Mouse (Mus musculus) left cerebral cortex, postnatal 14 days (tissue): ENCODE results near the gene Egfem1. TPM values are rescaled to one million over a fixed set of nuclear protein-coding genes. Genes with fewer than 3 reads are reported as not detected.

ENCODE experiments used
- DNase-seq, 2 experiments: peaks; one replicate each; pipeline ENCODE4 v3.0.0; 2021 to 2022; ENCODE audit warnings: low spot score in 2 of 2, mixed read lengths in 1 of 2
- intact Hi-C: fragments of 180-260 bp; cut with DNase I; formaldehyde crosslinking; loops from one replicate; pipeline ENCODE4 v1.15.1; 2025
- total RNA-seq, 2 experiments: library from RNA; stranded (reverse); gene quantifications; 2 replicates each; pipeline ENCODE4 v1.2.3; 2021

The Egfem1 gene
- total RNA-seq, 2 experiments from 2014 or later, result 12.1 to 14.1 TPM

DNA sequence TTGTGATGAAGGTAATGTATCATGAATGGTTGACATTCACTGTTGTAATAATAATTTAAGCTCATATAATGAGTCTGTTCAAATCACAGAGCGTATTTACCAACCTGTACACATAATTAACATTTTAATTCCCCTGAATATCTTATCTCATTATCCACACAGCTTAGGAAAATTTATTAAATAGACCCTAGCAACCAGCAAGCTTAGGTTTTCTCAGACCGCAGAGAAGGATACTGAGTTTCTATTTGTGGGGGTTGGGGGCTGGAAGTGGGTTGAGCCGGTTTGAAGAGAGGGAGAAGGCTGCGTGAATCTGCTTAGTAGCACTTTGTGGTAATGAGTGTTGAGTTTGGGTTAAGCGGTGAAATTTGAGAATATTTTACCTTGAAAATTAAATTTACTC, 154.7 kb downstream of the Egfem1 start:
- DNase-seq, result no peak
- intact Hi-C loops, result no loop called here

DNA sequence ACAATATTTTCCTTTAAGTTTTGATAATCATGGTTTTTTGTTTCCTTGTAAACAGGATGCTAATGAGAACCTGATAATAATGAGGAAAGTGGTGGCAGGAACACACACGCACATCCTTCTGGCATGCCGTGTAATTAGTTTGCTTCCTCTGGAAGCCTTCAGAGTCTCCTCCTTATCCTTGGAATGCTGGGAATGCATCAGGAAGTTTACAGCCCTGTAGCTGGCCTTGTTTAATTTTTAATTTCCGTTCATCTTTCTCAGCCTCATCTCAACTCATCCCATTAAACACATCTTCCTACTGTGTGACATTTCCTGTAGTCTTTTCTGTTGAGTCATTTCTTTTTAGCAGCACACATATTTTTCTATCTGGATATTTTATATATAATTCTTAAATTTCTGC, 161.8 kb downstream of the Egfem1 start:
- no peak for DNase-seq
- intact Hi-C loops, result no loop called here

DNA sequence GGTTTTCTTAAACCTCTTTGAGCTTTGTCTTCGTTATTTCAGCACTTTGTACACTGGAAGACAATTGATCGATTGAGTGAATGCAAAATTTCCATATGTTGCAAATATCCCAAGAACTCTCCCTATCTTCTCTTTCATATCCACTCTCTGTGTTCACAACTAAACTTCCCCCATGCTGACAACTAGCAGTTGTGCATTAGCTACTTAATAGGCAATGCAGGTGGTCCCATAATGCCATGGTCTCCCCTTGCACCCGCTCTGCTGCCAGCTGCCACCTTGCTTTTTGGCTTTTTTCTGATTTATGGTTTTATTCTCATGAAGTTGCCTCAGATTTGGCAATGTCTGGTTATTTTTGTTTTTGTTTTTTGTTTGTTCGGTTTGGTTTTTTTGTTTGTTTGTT, 209.8 kb downstream of the Egfem1 start:
- DNase-seq, result no peak
- intact Hi-C loops, result no loop called here

DNA sequence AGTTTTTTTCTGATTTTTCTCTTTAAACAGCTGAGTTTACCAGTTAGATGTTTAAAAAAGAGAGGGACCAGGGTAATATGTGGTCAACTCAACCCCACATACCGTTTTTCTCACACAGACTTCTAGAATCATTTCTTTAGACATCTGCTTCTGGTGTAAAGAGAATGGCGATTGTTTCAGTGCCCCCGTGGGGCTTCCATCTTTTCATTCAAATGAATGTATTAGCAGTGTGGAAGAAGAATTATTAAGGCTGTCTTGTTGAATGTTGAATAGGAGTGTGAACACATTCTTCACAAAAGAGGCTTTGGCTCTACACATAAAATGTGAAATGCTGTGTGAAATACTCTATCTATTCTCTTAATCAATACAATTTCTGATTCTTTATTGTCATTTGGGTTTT, 210.4 kb downstream of the Egfem1 start:
- no peak for DNase-seq
- intact Hi-C loops, result no loop called here

DNA sequence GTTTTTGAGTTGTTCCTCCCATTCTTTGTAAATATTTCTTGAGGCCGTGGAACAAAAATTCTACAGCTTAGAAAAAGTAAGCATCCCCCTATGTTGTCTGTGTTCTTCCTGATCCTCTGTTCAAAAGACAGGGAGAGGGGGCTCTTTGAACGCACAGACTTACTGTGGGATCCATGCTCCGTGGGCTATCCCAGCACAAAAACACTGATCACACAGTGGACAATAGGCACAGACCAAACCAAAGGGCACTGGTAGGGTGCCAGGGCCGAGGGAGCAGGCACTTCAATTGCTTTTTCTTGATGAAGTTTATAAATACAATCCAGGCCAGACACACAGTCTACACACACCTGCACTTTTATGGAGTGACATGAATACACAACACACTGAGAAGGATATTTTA, 211.4 kb downstream of the Egfem1 start:
- intact Hi-C loops, result no loop called here
- no peak for DNase-seq

DNA sequence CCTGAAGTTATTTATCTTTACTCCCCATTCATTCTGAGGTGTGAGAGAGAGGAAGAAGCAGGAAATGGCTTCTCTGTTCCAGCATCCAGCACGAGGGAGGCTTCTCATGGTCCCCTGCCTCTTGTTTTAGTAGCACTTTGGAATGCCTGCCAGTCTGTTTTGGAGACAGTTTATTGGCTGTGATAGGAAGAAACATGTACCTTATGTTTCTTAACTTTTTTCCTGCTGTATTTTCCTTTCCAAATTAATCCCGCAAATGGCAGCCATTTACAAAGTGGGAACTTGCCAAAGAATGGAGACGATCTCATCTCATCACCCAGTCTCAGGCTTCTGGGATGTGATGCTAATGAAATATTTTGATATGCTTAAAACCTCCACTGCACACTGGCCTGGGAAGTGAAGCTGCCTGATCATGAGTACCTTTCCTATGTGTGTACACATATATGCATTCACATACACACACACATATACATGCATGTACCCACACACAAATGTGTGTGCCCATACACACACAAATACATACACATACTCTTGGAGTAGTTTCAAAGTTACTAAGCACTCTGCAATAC, 260.5 kb downstream of the Egfem1 start:
- no peak for DNase-seq
- intact Hi-C loops, result no loop called here

DNA sequence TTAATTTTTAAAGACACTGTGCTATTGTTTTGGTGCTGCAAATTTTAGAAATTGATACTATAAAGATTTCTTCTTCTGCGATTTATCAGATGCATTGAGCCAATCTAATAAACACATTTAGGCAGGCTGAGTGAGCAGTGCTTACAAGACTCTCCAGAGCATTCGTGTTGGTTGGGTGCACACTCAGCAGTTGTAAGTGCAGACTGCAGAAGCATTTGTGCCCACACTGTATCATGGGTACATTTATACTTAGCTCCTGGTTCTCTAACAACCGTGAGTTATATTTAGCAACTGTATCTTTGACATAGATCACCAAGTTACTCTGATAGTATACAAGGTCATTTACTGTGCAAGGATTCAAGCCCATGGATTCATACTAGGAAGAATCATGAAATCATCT, 264.0 kb downstream of the Egfem1 start:
- intact Hi-C loops, result no loop called here
- peak in 1 of 2 experiments; percentile 9 for DNase-seq

DNA sequence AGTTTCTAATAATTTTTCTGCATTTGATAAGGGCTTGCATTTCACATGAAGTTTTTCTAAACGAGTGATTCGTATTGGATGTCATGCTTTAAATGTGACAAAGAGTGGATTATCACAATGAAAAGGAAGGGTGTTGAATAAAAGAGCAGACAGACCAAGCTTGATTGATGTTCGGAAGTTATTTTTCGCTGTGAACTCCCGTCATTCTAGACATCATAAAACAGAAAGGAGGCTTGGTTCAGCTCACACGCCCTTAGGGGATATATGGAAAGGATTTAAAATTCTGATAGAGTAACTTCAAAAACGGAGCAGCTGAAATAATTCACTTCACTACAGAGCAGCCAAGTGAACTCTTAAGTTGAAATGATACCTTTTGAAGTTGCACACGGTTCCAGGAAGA, 285.1 kb downstream of the Egfem1 start:
- intact Hi-C loops, result no loop called here
- DNase-seq, result no peak

DNA sequence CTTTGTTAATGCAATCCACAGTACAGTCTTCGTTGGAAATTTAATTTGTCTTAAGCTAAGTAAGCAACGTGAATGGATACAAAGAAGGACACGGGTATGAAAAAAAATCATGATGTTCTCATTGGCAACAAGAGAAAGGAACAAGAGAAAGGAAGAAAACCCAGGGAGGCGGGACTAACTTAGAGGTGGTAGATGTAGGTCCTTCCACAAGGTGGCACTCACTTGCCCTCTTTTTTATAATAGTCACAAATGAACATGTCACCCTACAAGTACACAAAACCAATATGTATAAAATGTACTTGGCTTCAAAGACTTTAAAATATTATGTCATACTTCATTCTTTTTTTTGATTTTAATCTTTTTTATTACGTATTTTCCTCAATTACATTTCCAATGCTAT, 288.7 kb downstream of the Egfem1 start:
- DNase-seq, result peak in 1 of 2 experiments; percentile 24
- intact Hi-C loops, result no loop called here

DNA sequence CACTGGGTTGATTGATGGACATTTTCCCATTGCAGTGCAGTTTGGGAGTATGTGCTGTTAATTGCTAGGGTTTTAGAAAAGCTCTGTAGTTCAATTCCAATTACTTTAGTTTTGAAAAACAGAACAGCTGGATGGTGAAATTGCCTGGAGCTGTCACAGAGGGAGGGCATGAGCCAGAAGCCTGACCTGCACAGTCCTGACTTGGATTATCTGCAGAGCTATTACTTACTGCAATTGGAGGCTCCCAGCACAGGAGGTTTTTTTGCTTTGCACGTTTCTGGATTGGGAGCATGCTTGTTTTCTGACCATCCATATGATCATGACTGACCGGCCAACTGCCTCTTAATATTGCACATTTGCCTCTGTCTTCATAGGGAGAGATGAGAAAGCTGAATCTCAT, 299.4 kb downstream of the Egfem1 start:
- DNase-seq, result no peak
- intact Hi-C loops, result no loop called here

DNA sequence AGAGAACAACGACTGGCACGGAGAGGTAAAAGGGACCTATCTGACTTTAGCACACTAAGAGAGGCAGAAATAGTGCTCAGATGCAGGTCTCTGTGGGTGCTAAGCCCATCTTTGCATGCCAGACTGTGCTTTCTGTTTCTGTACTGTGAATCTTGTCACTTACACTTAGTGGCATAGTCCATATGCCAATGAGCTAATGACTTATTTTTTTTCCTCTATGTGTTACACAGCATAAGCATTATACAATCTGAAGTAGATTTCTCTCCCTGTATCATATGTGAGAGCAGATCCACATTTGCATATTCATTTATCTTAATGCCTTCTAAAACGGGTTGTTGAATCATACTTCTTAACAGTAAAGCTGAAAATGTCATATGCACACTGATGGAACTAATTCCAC, 317.2 kb downstream of the Egfem1 start:
- intact Hi-C loops, result no loop called here
- peak; percentile 9 to 33 for DNase-seq

DNA sequence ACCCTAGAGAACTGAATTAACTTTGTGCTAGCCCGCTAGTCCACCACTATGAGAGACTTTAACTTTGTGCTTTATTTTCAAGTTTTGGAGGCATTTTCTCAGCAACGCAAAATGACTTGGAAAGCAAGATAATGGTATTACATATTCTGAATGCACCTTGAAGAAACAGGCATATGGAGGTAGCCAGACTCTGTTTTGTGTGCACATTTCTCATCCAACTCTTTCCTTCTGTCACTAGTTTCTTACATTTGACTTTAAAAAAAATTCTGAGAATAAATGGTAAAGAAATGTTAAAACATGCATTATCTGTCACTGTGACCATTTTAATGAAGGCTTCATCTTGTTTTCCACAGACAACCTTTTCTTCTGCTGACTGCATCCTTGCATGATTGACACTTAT, 339.8 kb downstream of the Egfem1 start:
- DNase-seq, result no peak
- intact Hi-C loops, result no loop called here

DNA sequence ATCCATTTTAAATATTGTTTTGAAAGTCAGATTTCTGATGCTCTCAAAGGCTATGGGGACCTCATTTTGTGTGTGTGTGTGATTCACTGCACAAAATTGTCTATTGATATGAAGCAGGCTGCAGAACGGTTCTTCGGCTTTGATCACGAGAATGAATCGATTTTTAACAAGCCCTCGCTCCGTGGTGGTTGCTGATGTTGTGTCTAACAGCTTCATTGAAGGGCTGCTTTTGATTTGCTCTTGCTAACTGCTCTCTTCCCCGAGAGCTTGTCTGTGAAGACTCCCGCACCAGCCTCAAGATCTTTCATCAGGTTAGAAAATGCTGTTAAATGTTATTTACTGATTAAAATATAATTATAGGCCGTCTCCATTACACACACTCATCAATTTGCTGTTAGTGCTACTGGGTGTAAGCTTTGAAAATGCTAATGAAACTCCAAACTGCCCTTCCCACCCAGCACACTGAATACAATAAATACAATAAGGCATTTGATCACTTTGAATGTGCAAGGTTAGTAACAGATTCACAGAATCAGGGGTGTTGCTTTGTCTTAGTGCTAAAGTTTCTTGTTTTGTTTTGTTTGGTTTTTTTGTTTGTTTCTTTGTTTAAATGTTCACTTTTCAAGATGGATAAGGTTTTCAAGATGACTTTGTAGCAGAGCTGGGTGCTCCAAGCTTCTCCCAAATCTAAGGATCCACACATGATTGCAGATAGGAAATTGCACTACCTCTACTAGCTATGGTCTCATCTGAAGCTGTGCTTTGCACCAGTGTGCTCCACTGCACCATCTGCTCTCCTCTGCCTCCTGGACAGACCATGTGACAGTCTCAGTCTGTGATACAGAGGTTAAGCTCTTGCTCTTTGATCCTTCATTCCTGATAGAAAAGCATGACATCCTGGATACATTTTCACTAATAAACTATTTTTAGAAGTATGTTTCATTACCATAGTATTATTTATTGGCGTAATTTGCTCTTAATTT, 350.6 kb downstream of the Egfem1 start:
- intact Hi-C loops, result no loop called here
- DNase-seq, result no peak

DNA sequence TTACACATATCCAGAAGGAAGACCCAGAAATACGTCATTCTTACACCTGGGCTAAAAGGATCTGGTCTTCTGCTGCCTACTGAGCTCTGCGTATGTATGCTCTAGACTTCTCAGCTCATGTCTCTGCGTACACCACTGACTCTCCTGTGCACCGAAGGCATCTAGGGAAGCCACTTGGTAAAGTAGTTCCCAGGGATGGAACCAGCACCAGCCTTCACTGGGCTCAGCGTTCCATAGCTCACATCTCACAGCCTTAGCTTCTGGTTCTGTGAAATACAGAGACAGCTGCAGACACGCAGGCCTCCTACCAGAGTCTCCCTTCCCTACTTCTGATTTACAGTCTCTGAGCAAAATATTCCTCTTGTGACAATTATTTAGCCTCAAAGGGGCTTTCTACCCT, 361.2 kb downstream of the Egfem1 start:
- DNase-seq, result peak in 1 of 2 experiments; percentile 5

DNA sequence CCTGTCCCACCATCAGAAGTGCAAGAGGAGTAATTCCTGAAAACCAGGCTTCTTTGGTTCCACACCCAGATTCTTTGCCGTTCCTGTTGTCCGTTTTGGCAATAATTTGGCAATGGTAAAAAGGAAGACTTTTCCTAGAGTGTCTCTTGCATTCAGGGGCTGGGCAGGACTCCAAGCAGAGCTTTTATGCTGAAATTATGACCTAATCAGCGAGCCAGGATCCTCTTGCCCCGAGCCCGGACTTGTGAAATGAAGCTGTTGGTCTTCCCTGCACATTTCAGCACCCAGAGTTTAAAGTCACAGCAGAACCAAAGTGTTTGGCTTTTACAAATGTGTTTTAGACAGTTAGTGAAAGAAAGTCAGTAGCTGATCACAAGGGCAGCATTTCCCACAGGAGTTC, 362.8 kb downstream of the Egfem1 start:
- DNase-seq, result no peak
- intact Hi-C loops, result no loop called here

More for the DNA sequence above, 361.2 kb downstream of the Egfem1 start:
- intact Hi-C loops, result no loop called here

DNA sequence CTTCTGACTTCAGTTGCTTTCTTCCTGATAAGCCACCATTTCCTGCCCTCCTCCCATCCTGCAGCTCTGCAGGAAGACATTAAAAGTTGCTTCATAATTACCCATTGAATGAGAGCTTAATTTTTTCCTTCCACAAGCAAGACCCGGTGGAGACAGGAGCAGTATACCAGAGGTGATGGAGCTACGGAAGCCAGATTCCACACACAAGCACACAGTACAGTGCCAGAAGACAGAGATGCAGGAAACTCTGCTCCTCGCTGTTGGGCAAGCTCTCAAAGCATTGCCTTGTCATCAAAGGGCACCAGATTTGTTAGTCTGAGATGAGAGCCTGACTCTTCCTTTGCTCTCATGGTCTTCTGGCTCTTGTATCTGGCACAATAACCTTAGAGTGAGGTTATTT, 364.3 kb downstream of the Egfem1 start:
- intact Hi-C loops, result no loop called here
- no peak for DNase-seq

DNA sequence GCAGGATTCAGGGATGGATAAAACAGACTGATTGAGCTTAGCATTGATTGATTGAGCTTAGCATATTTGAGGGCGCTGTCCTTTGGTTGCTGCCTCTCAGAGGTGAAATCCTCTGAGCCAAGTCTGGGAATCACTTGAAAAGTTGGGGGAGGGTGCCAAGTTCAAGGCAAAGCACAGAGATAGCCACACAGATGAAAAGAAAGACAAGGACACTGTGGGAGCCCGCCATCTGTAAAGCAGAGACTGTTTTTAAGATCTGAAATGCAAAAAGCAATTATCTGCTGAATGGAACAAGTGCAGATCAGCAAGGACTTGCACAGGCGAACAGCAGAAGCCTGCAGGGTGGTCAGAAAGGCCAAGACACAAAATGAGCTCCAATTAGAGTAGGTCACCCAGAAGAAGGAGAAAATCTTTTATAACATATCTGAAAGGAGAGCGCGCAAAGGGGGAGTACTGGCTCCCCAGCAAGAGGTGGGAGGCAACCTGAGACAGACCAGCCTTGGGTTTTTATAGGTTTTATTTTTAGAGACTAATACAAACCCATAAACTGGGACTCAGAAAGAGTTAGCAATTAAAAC, 367.1 kb downstream of the Egfem1 start:
- no peak for DNase-seq
- intact Hi-C loops, result no loop called here

DNA sequence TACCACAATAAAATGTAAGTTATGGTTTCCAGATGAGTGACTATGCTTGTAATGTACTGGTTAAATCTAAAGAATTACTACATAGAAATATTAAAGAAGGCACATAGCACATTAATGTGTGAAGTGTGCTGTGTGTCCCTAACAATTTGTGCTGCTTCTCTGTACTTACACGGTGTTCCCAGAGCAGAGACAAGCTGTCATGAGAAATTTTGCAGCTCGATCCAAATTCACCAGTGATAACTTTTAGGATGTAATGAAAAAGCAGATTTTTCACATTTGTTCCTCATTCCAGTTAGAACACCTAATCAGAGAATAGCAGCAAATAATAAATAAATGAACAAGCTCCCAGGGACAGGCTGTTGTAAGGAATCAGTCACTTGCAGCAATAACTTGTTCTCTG, 416.4 kb downstream of the Egfem1 start:
- no peak for DNase-seq

DNA sequence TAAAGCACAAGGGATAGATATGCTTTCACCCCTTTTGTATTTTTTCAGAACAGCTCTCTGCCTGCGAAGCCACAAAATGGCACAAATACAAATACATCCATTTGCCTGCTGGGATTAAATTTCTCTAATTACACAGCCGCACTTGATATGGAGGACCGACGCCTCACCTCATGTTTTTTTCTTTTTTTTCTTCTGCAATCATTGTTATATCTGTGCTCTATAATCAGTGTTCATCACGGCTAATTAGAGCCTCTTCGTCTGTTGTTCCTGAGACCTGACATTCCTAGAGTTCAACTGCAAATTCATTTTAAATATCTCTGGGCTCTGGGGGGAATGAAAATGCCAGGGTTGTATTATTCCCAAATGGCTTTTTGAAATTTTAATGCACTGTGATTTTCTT, 417.4 kb downstream of the Egfem1 start:
- intact Hi-C loops, result no loop called here
- DNase-seq, result no peak

More for the DNA sequence above, 416.4 kb downstream of the Egfem1 start:
- intact Hi-C loops, result no loop called here

DNA sequence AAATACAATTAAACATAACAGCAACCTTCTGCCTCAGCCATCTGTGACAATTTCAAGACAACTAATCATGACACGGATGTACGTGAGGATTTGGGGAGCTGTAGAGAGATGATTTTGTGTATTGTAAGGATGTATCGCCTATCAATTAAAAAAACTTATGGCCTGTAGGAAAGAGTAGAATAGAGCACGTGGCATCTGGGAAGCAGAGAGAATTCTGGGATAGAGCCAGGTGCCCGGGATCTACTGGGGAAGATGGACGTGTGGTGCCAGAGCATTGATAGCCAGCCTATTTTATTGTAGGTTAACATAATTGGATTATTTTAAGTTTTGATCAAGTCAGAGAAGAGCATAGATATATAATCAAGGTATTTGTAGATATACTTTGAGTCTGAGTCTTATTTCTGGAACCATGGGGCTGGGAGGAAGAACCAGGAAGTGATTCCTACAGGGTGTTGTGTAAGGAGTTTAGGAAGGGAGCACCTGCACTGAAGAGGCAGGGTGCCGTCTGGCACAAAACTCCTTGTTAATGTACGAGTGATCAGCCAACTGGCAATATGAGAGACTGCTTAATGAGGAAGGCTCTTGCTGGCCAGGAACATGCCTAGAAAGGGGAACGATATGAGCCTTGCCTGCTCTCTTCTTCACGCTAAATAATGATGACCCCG, 443.6 kb downstream of the Egfem1 start:
- intact Hi-C loops, result no loop called here
- DNase-seq, result no peak
